Mouse (Mus musculus) limb, embryonic 13.5 days (tissue): ENCODE measurements around the gene Fstl4. TPM values are rescaled to one million over a fixed set of nuclear protein-coding genes. Genes with fewer than 3 reads are reported as not detected.

Experiments used
- ATAC-seq: fragments of 200-750 bp; cut with Nextera tagmentation; 2 replicates; pipeline ENCODE4 v1.8.0; 2017; ENCODE audit warnings: low read depth, moderate number of reproducible peaks, moderate TSS enrichment; ENCODE audit not compliant: low FRiP score
- H3K27ac ChIP-seq: fragments of 300-500 bp; sonication (generic); 2 replicates; pipeline ENCODE4 v1.5.1; 2015; ENCODE audit warnings: inconsistent platforms, mild to moderate bottlenecking, moderate library complexity
- H3K27me3 ChIP-seq: fragments of 300-500 bp; sonication (generic); 2 replicates; pipeline ENCODE4 v1.6.1; 2015; ENCODE audit warnings: mild to moderate bottlenecking, inconsistent platforms
- H3K36me3 ChIP-seq: fragments of 300-500 bp; sonication (generic); 2 replicates; pipeline ENCODE4 v1.6.1; 2015; ENCODE audit warnings: inconsistent platforms, mild to moderate bottlenecking, moderate library complexity
- H3K4me1 ChIP-seq: fragments of 300-500 bp; sonication (generic); 2 replicates; pipeline ENCODE4 v1.6.1; 2015; ENCODE audit warnings: inconsistent platforms
- H3K4me2 ChIP-seq: fragments of 300-500 bp; sonication (generic); replicated peaks from 2 replicates; pipeline ENCODE4 v1.6.1; 2015; ENCODE audit warnings: inconsistent platforms, mild to moderate bottlenecking, moderate library complexity
- H3K4me3 ChIP-seq: fragments of 300-500 bp; sonication (generic); 2 replicates; pipeline ENCODE4 v1.5.1; 2015; ENCODE audit warnings: moderate library complexity, mild to moderate bottlenecking, inconsistent platforms
- H3K9ac ChIP-seq: fragments of 300-500 bp; sonication (generic); 2 replicates; pipeline ENCODE4 v1.6.1; 2015; ENCODE audit warnings: mild to moderate bottlenecking, inconsistent platforms
- H3K9me3 ChIP-seq: fragments of 300-500 bp; sonication (generic); 2 replicates; pipeline ENCODE4 v1.6.1; 2016; ENCODE audit warnings: inconsistent platforms
- WGBS: fragments of 180-500 bp; shearing (Covaris S2); methylation state at CpG from one replicate; pipeline ENCODE4 v1.1.7; 2015; 5-methylcytosine and 5-hydroxymethylcytosine counted together
- polyA plus RNA-seq: library from polyadenylated mRNA; unstranded; fragments of >200 nt; fragmentation: Nextera tagmentation; extraction: Ambion mirVana; gene quantifications from 2 replicates; pipeline ENCODE4 v1.2.1, GENCODE M21; 2015

Gene Fstl4
- polyA plus RNA-seq, 1 experiment from 2014 or later = 2.8 TPM

DNA sequence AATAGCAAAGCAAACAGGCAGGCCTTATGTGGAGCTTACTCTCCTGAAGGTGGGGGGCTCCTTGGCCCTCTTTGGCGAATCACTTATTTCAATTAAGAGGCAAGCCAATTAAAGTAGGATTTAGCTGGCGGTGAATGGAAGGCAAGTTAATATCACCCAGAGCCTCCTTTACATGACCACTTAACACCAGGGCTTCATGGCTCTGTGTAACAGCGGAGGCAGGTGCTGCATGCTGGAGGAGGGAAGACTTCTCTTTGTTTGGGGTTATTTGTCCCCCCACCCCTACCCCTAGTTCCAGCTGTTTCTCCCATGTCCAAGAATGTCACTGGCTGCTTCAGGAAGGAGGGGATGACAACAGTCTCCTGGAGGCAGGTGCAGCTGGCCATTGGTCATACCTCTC is 10.9 kb downstream of the Fstl4 start:
- Histone ChIP-seq H3K4me2 (no peak overlapping the region), H3K27ac (no peak overlapping the region), H3K27me3 (peaks cover 25% of the 10 kb centered on the region), H3K9ac (no peak overlapping the region), H3K4me1 (no peaks in the 10 kb centered on the region), H3K36me3 (no peaks in the 10 kb centered on the region), H3K9me3 (no peaks in the 10 kb centered on the region), H3K4me3 (no peak overlapping the region)
- ATAC-seq = no peak
- WGBS = 39% methylated on average over 3 of the region's 3 CpGs

DNA sequence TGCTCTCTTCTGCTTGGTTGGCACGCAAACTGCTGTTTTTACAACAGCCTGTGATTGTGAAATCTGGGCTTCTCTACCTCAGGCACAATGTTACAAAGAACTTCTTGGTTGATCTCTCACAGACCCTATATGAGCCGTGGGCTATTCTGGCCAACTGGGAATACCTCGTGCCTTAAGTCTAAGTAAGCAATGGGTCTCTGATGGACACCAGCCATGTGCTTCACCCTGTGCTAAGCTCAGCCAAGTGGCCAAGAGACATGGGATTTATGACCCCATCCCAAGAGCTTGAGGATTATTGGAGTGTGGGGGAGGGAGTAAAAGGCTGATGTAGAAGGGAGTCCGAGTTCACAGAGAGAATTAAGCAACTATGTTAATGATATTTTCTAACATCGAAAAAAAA is 18.0 kb downstream of the Fstl4 start:
- Histone ChIP-seq H3K4me1 (no peaks in the 10 kb centered on the region), H3K36me3 (no peaks in the 10 kb centered on the region), H3K9ac (no peak overlapping the region), H3K4me3 (no peak overlapping the region), H3K27me3 (peaks cover 7% of the 10 kb centered on the region; the same call in 1 of the 2 replicates), H3K9me3 (no peaks in the 10 kb centered on the region), H3K27ac (no peak overlapping the region), H3K4me2 (no peak overlapping the region)
- WGBS = 78% methylated on average over 5 of the region's 5 CpGs
- ATAC-seq = no peak

DNA sequence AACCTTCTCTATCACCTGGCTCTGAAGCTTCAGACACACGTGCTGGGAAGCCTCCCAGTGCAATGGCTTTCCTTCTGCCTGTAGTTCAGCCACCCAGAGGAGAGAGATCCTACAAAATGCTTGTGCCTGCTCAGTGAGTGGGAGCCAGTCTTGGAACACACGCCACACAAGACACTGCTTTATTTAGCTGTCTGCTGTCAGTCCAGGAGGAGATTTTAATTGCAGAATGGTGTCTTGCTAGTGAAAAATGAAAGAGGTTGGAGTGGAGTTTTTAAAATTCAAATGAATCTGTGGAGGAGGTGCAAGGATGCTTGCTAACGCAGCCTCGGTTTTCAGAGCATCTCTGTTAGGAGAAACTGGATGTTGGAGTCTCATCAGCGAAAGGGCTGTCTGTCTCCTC is 29.9 kb downstream of the Fstl4 start:
- Histone ChIP-seq H3K36me3 (no peaks in the 10 kb centered on the region), H3K4me3 (no peak overlapping the region), H3K9me3 (no peaks in the 10 kb centered on the region), H3K27me3 (0 out of 2 replicates have a peak, but pooled peaks cover 4% of the 10 kb centered on the region), H3K9ac (no peak overlapping the region), H3K4me1 (no peaks in the 10 kb centered on the region), H3K4me2 (no peak overlapping the region), H3K27ac (no peak overlapping the region)
- 74% methylated on average over 5 of the region's 5 CpGs for WGBS
- no peak for ATAC-seq

DNA sequence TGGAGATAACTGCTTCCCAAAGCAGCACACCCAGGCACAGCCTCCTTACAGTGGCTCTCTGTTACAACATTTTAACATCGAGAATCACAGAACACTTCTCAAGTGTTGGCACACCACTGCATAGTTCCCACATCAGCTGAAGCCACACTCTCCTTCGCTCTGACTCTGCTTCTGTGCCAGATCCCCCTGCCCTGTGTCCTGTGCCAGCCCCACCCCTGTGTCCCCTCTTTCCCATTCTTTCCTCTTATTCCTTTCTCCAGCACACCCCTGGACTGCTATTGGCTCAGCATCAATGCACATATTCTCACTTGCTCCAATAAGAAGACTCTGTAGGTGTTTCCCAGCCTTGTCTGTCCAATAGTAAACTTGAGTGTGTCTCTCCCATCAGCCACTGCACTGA is 45.1 kb downstream of the Fstl4 start:
- WGBS = 83% methylated on average over 2 of the region's 2 CpGs
- Histone ChIP-seq H3K9me3 (no peaks in the 10 kb centered on the region), H3K27ac (no peak overlapping the region), H3K36me3 (no peaks in the 10 kb centered on the region), H3K4me3 (no peak overlapping the region), H3K27me3 (no peaks in the 10 kb centered on the region), H3K4me1 (no peaks in the 10 kb centered on the region), H3K9ac (no peak overlapping the region), H3K4me2 (no peak overlapping the region)
- no peak for ATAC-seq

DNA sequence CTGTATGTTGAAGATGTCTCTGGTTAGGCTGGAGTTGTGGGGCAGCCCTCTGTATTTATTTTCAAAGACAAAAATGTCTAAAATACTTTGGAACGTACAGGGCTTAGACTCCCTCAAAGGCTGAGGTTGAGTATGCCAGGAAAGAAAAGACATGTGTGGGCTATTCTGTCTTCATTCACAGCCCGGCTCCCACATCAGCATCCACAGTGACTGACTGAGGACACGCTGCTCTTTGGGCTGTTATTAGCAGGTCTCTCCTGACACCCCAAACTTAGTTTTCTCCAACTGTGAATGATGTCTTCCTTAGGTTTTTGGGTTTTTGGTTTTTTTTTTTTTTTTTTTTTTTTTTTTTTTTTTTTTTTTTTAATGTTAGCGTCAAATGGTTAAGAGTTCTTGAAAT is 51.6 kb downstream of the Fstl4 start:
- Histone ChIP-seq H3K4me1 (no peaks in the 10 kb centered on the region), H3K27me3 (no peaks in the 10 kb centered on the region), H3K27ac (no peak overlapping the region), H3K36me3 (no peaks in the 10 kb centered on the region), H3K4me3 (no peak overlapping the region), H3K4me2 (no peak overlapping the region), H3K9ac (no peak overlapping the region), H3K9me3 (no peaks in the 10 kb centered on the region)
- no peak for ATAC-seq
- 79% methylated on average over 4 of the region's 4 CpGs for WGBS

DNA sequence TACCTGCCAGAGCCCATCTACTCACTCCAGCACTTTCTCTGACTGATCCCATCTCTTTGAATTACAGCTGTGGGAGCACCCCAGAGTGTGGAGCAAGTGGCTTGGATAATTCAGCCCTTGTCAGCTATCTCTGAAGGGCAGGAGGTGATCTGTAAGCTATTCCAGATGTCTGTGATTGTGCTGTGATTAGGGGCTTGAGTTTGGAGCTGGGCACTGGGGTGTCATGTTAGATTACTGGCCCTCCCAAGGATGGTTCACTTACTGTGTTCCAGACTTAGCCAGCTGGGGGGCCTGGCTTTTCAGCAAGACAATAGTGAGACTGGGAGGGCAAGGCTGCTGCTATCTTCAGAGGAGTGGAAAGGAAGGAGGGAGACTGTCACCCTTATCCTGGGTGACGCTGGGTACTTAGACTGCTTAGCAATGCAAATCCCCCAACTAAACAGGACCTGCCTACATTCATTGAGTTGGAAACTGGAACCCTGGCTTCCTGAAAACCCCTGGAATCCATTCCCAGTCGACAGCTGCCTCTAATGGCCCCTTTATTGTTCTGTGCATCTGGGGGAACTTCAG is 56.0 kb downstream of the Fstl4 start:
- Histone ChIP-seq H3K9ac (no peak overlapping the region), H3K4me1 (no peaks in the 10 kb centered on the region), H3K27me3 (no peaks in the 10 kb centered on the region), H3K27ac (no peak overlapping the region), H3K4me2 (no peak overlapping the region), H3K36me3 (no peaks in the 10 kb centered on the region), H3K4me3 (no peak overlapping the region), H3K9me3 (no peaks in the 10 kb centered on the region)
- ATAC-seq = no peak
- 7% methylated on average over 2 of the region's 2 CpGs for WGBS

DNA sequence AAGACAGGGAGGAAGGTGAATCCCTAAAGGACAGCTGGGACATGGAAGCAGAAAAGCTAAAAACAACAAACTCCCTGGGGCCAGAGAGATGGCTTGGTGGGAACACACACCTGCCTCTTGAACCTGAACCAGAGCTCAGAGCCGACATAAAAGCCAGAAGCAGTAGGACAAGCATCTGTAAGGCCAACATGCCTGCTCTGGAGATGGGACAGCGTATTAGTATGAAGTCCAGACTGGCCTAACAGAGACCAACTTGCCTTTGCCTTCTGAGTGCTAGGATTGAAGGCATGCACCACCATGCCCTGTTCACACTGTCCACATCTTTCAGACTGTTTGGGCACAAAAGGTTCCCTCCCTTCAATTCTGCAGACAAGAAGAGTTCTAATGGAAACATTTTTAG is 62.2 kb downstream of the Fstl4 start:
- Histone ChIP-seq H3K36me3 (no peaks in the 10 kb centered on the region), H3K27ac (no peak overlapping the region), H3K27me3 (0 out of 2 replicates have a peak, but pooled peaks cover 7% of the 10 kb centered on the region), H3K4me3 (no peak overlapping the region), H3K9me3 (no peaks in the 10 kb centered on the region), H3K4me2 (no peak overlapping the region), H3K4me1 (no peaks in the 10 kb centered on the region), H3K9ac (no peak overlapping the region)
- 79% methylated on average over 2 of the region's 2 CpGs for WGBS
- no peak for ATAC-seq

DNA sequence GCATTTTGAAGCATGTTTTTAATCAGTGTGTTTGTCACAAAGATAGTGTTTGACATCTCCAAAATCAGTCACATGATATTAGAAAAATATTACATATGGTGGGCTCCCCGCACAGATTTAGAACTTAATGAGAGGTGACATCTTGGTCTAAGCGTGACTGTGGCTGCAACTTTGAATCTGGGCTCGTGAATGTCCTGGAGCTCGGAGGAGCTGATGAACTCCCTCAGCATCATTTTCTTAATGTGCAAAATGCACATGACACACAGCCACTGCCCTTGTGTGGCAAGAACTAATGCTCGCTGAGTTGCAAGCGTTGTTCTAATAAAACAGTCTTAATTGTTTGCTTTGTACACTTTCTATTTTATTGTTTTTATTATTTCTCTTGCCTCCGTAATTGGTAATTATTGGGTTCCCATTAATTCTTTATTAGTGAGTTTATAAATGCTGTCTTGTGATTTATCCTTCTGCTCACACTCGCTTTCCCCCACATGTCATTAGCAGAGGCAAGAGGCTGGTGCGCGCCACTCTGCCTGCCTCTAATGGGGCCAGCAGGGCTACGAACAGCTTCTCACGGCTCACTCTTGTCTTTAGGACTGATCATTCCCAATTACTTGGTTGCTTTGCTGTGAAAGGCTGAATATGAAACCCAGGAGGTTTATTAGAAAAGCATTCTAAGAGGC is 67.3 kb downstream of the Fstl4 start:
- ATAC-seq = no peak
- H3K9ac ChIP-seq = no peak overlapping the region
- no peaks in the 10 kb centered on the region for H3K36me3 ChIP-seq
- H3K4me1 ChIP-seq = no peaks in the 10 kb centered on the region
- WGBS = 35% methylated on average over 12 of the region's 12 CpGs
- H3K9me3 ChIP-seq = no peaks in the 10 kb centered on the region
- H3K4me2 ChIP-seq = no peak overlapping the region
- H3K27ac ChIP-seq = no peak overlapping the region
- H3K27me3 ChIP-seq = 0 out of 2 replicates have a peak, but pooled peaks cover 7% of the 10 kb centered on the region
- H3K4me3 ChIP-seq = no peak overlapping the region

DNA sequence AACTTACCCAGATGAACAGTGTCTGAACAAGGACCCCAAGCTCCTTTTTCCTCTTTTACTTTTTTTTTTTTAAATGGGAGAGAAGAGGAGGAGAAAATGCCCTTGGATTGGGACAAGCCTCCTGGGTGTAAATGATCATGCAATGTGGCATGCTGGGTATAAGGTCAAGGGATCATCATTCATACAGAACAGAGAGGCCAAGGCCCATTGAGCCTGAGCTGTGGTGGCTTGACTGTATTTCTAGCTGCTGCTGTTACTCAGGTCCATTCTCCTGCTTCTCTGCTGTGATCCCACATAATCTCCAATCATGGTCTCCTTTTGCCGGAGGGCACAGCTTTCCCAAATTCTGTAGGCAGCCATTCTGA is 67.9 kb downstream of the Fstl4 start:
- Histone ChIP-seq H3K9me3 (no peaks in the 10 kb centered on the region), H3K27me3 (0 out of 2 replicates have a peak, but pooled peaks cover 7% of the 10 kb centered on the region), H3K27ac (no peak overlapping the region), H3K4me2 (no peak overlapping the region), H3K36me3 (no peaks in the 10 kb centered on the region), H3K4me1 (no peaks in the 10 kb centered on the region), H3K9ac (no peak overlapping the region), H3K4me3 (no peak overlapping the region)
- 69% methylated on average over 1 of the region's 1 CpGs for WGBS
- no peak for ATAC-seq

DNA sequence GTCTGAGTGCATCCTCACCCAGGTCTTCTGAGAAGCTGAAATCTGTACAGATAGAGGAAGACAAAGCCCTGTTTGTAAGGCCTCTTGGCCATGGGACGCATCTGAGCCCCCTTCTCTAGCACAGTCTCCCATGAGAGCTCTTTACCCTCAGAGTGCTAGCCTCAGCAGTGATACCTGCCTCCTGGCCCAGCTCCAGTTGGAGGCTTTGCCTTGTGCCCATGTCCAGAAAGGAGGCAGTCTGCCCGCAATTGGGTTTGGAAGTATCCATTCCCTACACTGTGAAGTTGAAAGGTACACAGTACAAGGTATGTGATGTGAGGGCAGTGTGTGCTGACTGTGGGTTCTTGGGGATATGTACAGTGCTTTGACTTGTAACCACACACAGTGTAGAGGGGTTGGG is 84.3 kb downstream of the Fstl4 start:
- H3K27me3 ChIP-seq = no peaks in the 10 kb centered on the region
- H3K4me2 ChIP-seq = no peak overlapping the region
- H3K27ac ChIP-seq = no peak overlapping the region
- no peaks in the 10 kb centered on the region for H3K9me3 ChIP-seq
- peaks cover 12% of the 10 kb centered on the region; the same call in 1 of the 2 replicates for H3K4me1 ChIP-seq
- no peak overlapping the region for H3K9ac ChIP-seq
- 70% methylated on average over 2 of the region's 2 CpGs for WGBS
- no peaks in the 10 kb centered on the region for H3K36me3 ChIP-seq
- H3K4me3 ChIP-seq = no peak overlapping the region
- ATAC-seq = no peak

DNA sequence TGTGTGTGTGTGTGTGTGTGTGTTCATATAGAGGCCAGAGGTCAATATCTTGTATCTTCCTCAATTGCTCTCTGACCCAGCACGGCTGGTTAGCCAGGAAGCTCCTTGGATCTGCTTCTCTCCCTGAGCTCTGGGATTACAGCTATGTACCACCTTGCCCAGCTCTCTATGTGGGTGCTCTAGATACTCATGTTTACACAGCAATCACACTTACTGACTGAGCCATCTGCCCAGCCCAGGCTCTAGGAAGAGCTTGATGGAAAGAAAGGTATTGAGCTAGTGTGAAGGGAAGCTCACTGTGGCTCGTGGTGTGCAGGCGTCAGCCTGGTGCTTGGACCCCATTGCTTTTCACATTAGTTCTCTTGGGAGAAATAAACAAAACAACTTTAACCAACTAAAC is 85.6 kb downstream of the Fstl4 start:
- no peak overlapping the region for H3K9ac ChIP-seq
- no peaks in the 10 kb centered on the region for H3K9me3 ChIP-seq
- peaks cover 12% of the 10 kb centered on the region; the same call in 1 of the 2 replicates for H3K4me1 ChIP-seq
- WGBS = 81% methylated on average over 3 of the region's 3 CpGs
- ATAC-seq = no peak
- no peaks in the 10 kb centered on the region for H3K27me3 ChIP-seq
- no peak overlapping the region for H3K27ac ChIP-seq
- H3K36me3 ChIP-seq = no peaks in the 10 kb centered on the region
- H3K4me3 ChIP-seq = no peak overlapping the region
- no peak overlapping the region for H3K4me2 ChIP-seq

DNA sequence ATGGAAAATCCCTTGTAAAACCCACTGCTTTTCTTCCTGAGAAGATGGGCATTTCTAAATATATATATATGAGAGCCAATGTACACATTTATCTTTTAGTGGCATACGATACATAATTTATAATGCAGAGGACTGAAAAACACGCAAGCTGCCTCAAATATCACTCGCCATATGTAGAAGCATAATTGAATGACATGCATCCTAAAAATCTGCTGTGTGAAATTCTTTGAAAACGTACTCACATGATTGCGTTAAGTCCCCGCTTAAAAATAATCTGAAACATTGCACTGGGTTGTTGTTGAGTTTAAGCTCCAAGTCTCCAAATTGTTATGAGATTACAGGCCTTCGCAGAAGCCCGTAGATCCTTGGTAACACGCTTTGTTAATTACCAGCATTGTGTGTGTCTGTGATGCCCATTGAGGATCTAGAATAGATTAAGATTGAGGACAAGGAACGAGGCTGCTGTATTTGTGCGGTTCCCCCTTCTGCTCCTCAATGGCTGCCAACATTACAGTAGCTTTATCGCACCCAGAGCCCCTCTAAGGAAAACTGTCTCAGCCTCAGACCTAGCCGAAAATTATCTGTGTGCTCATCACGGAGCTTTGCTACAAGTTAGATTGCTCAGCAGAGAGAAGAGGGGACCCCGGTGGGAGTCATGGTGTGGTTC is 108.5 kb downstream of the Fstl4 start:
- H3K27me3 ChIP-seq = no peaks in the 10 kb centered on the region
- no peak for ATAC-seq
- H3K4me2 ChIP-seq = no peak overlapping the region
- WGBS = 89% methylated on average over 15 of the region's 15 CpGs
- no peak overlapping the region for H3K4me3 ChIP-seq
- H3K9ac ChIP-seq = no peak overlapping the region
- no peaks in the 10 kb centered on the region for H3K36me3 ChIP-seq
- peaks cover 15% of the 10 kb centered on the region for H3K9me3 ChIP-seq
- no peaks in the 10 kb centered on the region for H3K4me1 ChIP-seq
- H3K27ac ChIP-seq = no peak overlapping the region
